Mouse (Mus musculus): ENCODE measurements around the gene Gsg1l.
A peak's percentile ranks its signal among the peaks of the same experiment; 100 is the strongest.

Gsg1l gene

GRCm38 (mm10) chr7:126080949-126081654 is 1.1 kb downstream of the Gsg1l start:
- no peak for DNase-seq (ENCODE audit: inconsistent ontology term)

DNA sequence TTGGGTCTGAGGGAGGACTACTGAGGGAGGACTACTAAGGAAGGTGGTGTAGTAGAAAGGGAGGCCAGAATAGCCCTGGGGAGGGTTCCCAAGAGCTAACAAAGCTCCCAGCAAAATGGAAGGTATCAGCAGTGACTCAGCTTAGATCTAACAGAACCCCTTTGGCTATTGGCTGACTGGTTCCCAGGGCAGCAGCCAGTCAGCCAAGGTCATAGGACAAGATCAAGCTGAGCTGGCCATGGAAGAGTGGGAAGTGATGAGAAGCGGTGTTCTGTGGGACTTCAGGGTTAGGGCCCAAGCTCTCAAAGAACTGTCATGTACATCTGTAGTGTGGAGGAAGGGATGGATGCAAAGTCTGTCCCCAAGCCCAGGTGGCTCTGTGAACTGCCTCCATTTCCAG is 5.3 kb downstream of the Gsg1l start:
- DNase-seq (ENCODE audit: inconsistent ontology term): no peak

DNA sequence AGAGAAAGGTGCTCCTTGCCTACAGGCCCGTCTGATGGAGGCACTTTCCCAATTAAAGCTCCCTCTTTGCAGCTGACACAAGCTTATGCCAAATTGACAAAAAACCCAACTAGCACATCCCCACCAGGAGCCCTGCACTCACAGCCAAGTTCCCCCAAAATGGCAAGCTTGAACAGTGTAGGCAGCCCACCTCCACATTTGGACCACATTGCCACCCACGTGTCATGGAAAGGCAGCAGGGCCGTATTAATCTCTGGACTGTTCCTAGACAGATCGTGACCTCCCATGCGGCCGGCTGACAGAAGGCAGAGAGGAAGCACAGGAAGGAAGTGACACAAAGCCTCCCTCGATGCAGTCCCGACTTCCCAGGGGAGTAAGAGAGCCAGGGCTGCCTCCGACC is 7.2 kb downstream of the Gsg1l start:
- DNase-seq (ENCODE audit: inconsistent ontology term): no peak

DNA sequence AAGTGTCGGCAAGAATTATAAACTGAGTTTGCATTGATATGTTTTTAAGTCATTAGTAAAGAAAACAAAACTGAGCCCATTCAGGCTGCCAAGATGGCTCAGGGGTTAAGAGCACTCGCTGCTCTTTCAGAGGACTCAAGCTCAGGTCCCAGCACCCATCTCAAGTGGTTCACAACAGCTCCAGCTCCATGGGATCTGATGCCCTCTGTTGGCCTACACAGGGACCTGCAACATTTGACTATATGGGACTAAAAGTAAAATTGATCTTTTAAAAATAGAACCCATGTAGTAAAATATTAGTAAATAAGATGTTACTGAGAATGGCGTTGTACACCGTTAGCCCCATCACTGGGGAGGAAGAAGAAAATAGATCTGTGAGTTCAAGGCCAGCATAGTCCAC is 11.9 kb downstream of the Gsg1l start:
- DNase-seq (ENCODE audit: inconsistent ontology term): no peak

DNA sequence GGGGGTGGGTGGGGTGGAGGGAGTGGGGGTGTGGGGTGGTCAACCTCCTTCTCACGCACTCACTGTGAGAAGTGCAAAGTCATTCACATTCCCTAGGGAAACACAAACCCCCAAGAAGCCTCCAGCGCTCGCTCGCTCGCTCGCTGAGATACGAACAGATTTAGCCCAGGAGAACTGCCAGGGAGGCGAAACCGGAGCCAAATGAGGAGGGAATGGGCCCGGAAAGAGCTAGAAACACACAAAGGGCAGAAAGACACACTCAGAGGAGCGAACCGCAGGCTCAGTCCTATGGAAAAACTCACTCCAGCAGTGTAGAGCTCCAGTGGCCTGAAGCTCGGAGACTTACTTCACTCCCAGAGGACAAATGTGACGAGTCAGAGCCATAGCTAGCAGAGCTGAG is 15.4 kb downstream of the Gsg1l start:
- DNase-seq (ENCODE audit: inconsistent ontology term): peak; percentile 74

DNA sequence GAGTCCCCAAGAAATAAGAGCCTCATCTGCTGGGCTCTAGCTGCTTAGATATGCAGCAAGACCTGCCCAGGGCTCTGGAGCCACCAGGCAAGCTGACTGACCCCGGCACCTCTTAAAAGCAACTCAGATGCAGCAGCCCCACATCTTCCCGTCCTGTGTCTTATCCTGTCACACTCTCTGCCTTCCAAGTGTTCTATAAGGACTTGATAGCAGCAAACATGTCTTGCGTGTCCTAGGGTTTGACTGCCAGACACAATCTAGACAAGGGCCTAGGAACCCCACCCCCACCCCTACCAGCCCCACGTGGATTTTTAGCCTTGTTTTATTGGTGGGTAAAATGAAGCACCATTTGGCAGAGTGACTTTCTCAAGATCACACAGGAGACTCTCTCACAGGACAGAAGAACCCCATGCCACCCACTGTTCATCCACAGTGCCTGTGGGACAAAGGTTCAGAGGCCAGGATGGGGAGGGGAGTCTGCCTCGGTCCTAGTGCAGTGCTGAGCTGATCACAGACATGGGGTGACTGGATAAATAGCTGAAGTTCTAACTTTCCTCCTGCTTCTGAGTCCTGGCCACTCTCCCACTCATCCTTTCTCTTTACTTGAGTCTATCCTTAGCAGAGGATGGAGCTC is 16.9 kb downstream of the Gsg1l start:
- DNase-seq (ENCODE audit: inconsistent ontology term): no peak

DNA sequence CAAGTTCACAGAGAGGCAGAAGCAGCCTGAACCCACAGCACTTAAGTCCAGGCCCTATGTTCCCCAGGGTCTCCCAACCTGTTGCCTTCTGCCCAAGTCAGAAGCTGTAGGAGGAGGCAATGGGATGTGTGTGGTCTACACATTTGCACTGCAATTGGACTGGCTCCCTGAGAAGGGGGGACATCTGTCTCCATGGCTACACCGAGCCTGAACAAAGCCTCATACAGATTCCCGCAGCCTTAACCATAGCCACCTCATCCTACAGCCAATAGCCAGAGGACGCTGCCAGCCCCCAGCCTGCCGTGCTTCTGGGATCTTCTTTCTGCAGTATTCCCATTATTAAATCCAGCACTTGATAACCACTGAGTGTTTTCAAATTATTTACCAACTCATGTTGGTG is 20.0 kb downstream of the Gsg1l start:
- DNase-seq (ENCODE audit: inconsistent ontology term): no peak

GRCm38 (mm10) chr7:126058918-126059317 is 23.3 kb downstream of the Gsg1l start:
- DNase-seq (ENCODE audit: inconsistent ontology term): no peak

GRCm38 (mm10) chr7:126057332-126057914 is 24.8 kb downstream of the Gsg1l start:
- DNase-seq (ENCODE audit: inconsistent ontology term): no peak

GRCm38 (mm10) chr7:126054574-126054973 is 27.6 kb downstream of the Gsg1l start:
- DNase-seq (ENCODE audit: inconsistent ontology term): no peak

- DNase-seq (ENCODE audit: inconsistent ontology term): no peak
Measured at GRCm38 (mm10) chr7:126053618-126054017, 28.6 kb downstream of the Gsg1l start.

- no peak for DNase-seq (ENCODE audit: inconsistent ontology term)
Measured at GRCm38 (mm10) chr7:126051910-126052309, 30.3 kb downstream of the Gsg1l start.

- DNase-seq (ENCODE audit: inconsistent ontology term): no peak
Measured at GRCm38 (mm10) chr7:126045077-126045476, 37.1 kb downstream of the Gsg1l start.

GRCm38 (mm10) chr7:126042306-126042705 is 39.9 kb downstream of the Gsg1l start:
- no peak for DNase-seq (ENCODE audit: inconsistent ontology term)

DNA sequence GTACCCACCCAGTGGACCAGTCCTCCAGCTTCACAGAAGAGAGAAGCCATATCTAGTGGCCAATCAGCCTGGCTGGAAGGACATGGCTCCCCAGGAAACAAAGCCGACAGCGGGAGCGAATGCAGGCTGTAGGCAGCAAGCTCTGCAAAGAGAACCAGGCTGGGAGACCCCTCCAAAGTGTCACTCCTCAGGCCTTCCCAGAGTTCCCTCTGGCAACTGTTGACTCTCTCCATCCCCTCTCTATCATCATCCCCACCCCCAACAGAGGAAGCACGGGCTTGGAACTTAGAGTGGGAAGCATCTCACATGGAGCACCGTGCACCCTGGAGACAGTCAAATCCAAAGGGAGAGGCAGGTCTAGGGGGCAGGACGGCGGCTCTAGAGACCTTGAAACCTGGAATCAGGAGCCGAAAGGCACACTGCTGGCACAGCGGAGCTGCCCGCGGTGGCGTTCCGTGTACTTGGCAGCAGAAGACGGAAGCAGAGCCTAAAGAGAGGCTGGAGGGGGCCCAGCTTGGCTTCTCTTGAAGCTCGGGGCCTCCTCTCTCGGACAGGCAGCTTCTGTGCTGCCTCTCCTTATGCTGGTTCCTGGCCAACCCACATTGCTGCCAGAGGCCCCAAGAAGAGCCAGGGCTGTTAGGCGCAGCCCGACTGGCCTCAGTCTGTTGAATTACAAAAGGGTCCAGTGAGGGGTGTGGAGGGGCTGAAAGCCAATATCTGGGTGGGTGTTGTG is 41.3 kb downstream of the Gsg1l start:
- DNase-seq (ENCODE audit: inconsistent ontology term): peak; percentile 52

GRCm38 (mm10) chr7:126039847-126040246 is 42.4 kb downstream of the Gsg1l start:
- DNase-seq (ENCODE audit: inconsistent ontology term): no peak

- DNase-seq (ENCODE audit: inconsistent ontology term): no peak
Measured at GRCm38 (mm10) chr7:126039247-126039835, 42.9 kb downstream of the Gsg1l start.

- no peak for DNase-seq (ENCODE audit: inconsistent ontology term)
Measured at GRCm38 (mm10) chr7:126038366-126039246, 43.6 kb downstream of the Gsg1l start.

DNA sequence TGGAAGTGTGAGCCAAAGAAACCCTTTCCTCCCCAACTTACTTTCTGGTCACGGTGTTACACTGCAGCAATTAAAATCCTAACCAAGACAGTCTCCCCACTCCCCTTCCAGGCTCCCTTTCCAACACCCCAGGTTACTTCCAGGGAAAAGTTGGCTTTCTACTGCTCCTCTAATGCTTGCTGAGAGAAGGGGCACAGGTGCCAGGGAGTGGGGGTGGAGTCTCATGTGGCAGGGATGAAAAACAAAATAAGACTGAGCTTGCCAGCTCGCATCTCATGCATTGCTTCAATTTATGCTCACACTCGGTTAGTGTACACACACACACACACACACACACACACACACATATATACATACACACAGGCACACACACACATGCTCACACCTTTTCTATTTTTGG is 46.9 kb downstream of the Gsg1l start:
- no peak for DNase-seq (ENCODE audit: inconsistent ontology term)

DNA sequence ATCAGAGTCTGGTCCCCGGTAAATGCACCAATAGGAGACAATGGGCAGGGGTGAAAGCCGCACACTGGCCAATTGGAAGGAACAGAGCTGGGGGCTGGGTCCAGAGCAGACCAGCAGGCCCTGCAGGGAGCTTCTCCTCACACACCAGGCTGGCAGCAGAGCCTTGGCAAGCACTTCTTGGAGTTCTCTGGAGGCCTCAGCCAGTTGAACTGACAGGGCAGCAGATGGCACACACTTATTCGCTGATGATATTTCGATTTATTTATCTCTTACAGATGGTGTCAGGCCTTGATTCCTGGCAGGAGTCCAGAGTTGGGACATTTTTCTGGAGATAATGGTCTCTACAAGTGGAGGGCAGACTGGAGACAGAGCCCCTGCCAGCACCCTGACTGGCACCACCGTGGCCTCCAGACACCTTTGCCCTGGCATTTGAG is 49.4 kb downstream of the Gsg1l start:
- DNase-seq (ENCODE audit: inconsistent ontology term): no peak

GRCm38 (mm10) chr7:126032365-126032755 is 49.9 kb downstream of the Gsg1l start:
- DNase-seq (ENCODE audit: inconsistent ontology term): no peak

All from Muller cell, postnatal 12 days (primary cell).